Mouse (Mus musculus): Measurements from ENCODE around the gene Txlna. TPM values are rescaled to one million over a fixed set of nuclear protein-coding genes. Genes with fewer than 3 reads are reported as not detected.
A peak's percentile ranks its signal among the peaks of the same experiment; 100 is the strongest.

Gene Txlna
- total and polyA plus RNA-seq, 3 experiments: 51.8 to 64.7 (median 52.2) TPM

GRCm38 (mm10) chr4:129584884-129585608 lies 55.8 kb downstream of the Txlna start:
- Histone ChIP-seq H3K9ac (ENCODE audit: insufficient read depth, low read depth) (peak overlapping the region; percentile 87), H3K9me3 (replicated peaks; ENCODE audit: low read length) (no peaks in the 10 kb centered on the region), H3K4me3 (replicated peaks in 1 of 3; ENCODE audit: low read depth in 2 of 3, low read length in 2 of 3, poor library complexity in 1 of 3) (peak overlapping the region; percentile 51 to 69 (median 60)), H3K27me3 (replicated peaks) (no peaks in the 10 kb centered on the region), H3K4me1 (ENCODE audit: control insufficient read depth in 1 of 2, insufficient read depth in 2 of 2) (peaks cover 10 to 39% of the 10 kb centered on the region in 2 experiments), H3K27ac (ENCODE audit: insufficient read depth, low read depth) (peak overlapping the region; percentile 92), H3K79me2 (replicated peaks; ENCODE audit: control insufficient read depth, extremely low read depth, insufficient read depth, poor library complexity, severe bottlenecking) (peaks cover 8% of the 10 kb centered on the region), H3K36me3 (replicated peaks in 1 of 2; ENCODE audit: control insufficient read depth in 1 of 2, insufficient read depth in 1 of 2, low read length in 1 of 2) (peaks cover under 1 to 25% of the 10 kb centered on the region in 2 experiments), H3K4me2 (ENCODE audit: insufficient read depth, low read depth, poor library complexity, severe bottlenecking) (peak overlapping the region; percentile 75)
- TF ChIP-seq ELF1 (IDR thresholded peaks at IDR 0.05; ENCODE audit: low read depth, low read length) (peak; percentile 54), POLR2A (IDR thresholded peaks at IDR 0.05; ENCODE audit: low read depth, low read length) (peak; percentile 52), E2F4 (IDR thresholded peaks at IDR 0.05; ENCODE audit: insufficient replicate concordance, low read depth, low read length) (no peak), HCFC1 (IDR thresholded peaks at IDR 0.05; ENCODE audit: low read depth, low read length) (no peak), CHD2 (IDR thresholded peaks at IDR 0.05; ENCODE audit: low read length) (peak; percentile 86), MYC (IDR thresholded peaks at IDR 0.05; ENCODE audit: low read depth, low read length) (peak; percentile 90), USF1 (IDR thresholded peaks at IDR 0.05; ENCODE audit: low read depth, low read length) (no peak), BHLHE40 (IDR thresholded peaks at IDR 0.05; ENCODE audit: low read depth, low read length) (no peak), ZKSCAN1 (IDR thresholded peaks at IDR 0.05; ENCODE audit: borderline replicate concordance, low read depth, low read length) (no peak), MXI1 (IDR thresholded peaks at IDR 0.05; ENCODE audit: low read depth, low read length) (peak; percentile 86), IRF4 (IDR thresholded peaks at IDR 0.05; ENCODE audit: low read depth, low read length) (no peak; the same call in 1 of the 2 replicates), JUND (conservative IDR thresholded peaks at IDR 0.05; ENCODE audit: low read depth, low read length) (no peak), KAT2A (IDR thresholded peaks at IDR 0.05; ENCODE audit: insufficient replicate concordance, low read length) (no peak), USF2 (conservative IDR thresholded peaks at IDR 0.05; ENCODE audit: low read depth, low read length) (no peak), MAZ (IDR thresholded peaks at IDR 0.05; ENCODE audit: low read depth, low read length) (no peak; the same call in 1 of the 2 replicates), RCOR1 (conservative IDR thresholded peaks at IDR 0.05; ENCODE audit: low read depth, low read length) (no peak), SIN3A (IDR thresholded peaks at IDR 0.05; ENCODE audit: low read length) (peak; percentile 41), ETS1 (conservative IDR thresholded peaks at IDR 0.05; ENCODE audit: low read depth, low read length) (no peak; the same call in 1 of the 2 replicates), ZC3H11A (IDR thresholded peaks at IDR 0.05; ENCODE audit: low read depth, low read length) (no peak), POLR2AphosphoS2 (IDR thresholded peaks at IDR 0.05; ENCODE audit: low read depth, low read length) (no peak), EP300 (IDR thresholded peaks at IDR 0.05; ENCODE audit: low read length) (no peak), MAX (IDR thresholded peaks at IDR 0.05; ENCODE audit: low read length) (peak; percentile 58; the same call in 1 of the 2 replicates), CTCF (conservative IDR thresholded peaks at IDR 0.05 in 1 of 2, IDR thresholded peaks at IDR 0.05 in 1 of 2; ENCODE audit: low read depth in 2 of 2, low read length in 2 of 2) (peak; percentile 34 to 89), NRF1 (IDR thresholded peaks at IDR 0.05; ENCODE audit: low read depth, low read length) (0 out of 2 replicates have a peak, but pooled peaks have one; percentile 8), TBP (conservative IDR thresholded peaks at IDR 0.05; ENCODE audit: low read depth, low read length) (peak; percentile 59), UBTF (IDR thresholded peaks at IDR 0.05; ENCODE audit: low read depth, low read length) (no peak; the same call in 1 of the 2 replicates), MAFK (IDR thresholded peaks at IDR 0.05; ENCODE audit: insufficient replicate concordance, low read length) (no peak), CHD1 (IDR thresholded peaks at IDR 0.05; ENCODE audit: low read depth, low read length) (no peak), SMC3 (IDR thresholded peaks at IDR 0.05; ENCODE audit: low read depth, low read length) (peak; percentile 59), RAD21 (IDR thresholded peaks at IDR 0.05; ENCODE audit: low read depth, low read length) (peak; percentile 70), PAX5 (IDR thresholded peaks at IDR 0.05; ENCODE audit: low read length) (no peak), GABPA (IDR thresholded peaks at IDR 0.05; ENCODE audit: insufficient replicate concordance, low read depth, low read length) (no peak), ZNF384 (IDR thresholded peaks at IDR 0.05; ENCODE audit: low read depth, low read length) (no peak), ZMIZ1 (IDR thresholded peaks at IDR 0.05; ENCODE audit: low read depth, low read length) (no peak), TCF12 (IDR thresholded peaks at IDR 0.05; ENCODE audit: low read depth, low read length) (peak; percentile 46), JUN (IDR thresholded peaks at IDR 0.05; ENCODE audit: insufficient read depth, low read depth, low read length) (no peak), MEF2A (IDR thresholded peaks at IDR 0.05; ENCODE audit: borderline replicate concordance, low read depth, low read length) (no peak), NELFE (IDR thresholded peaks at IDR 0.05; ENCODE audit: low read depth, low read length) (no peak; the same call in 1 of the 2 replicates)
- dilution Hi-C loops (cut with MboI; ENCODE audit: extremely low pct_ligation_motif_present, extremely low pct_unique_long_range_greater_than_20kb, low sequenced_read_pairs): no loop called here
- peak; percentile 93 for DNase-seq (ENCODE audit: extremely low read depth)
- in situ Hi-C loops (cut with MboI; ENCODE audit: low pct_ligation_motif_present, low pct_unique_long_range_greater_than_20kb, low sequenced_read_pairs): no loop called here

Data from CH12.LX (cell line).